Mouse (Mus musculus) cerebellum, adult 8-10 months (tissue): Measurements from ENCODE around the gene Gm8165.
"Not testable (repeated sequence)": the region's sequence is repeated elsewhere in the genome, so short reads cannot be mapped to it uniquely, and the experiment has no call there.

ENCODE experiments used
- DNase-seq: peaks from one replicate; pipeline ENCODE4 v3.0.0; 2022

Gm8165 gene

DNA sequence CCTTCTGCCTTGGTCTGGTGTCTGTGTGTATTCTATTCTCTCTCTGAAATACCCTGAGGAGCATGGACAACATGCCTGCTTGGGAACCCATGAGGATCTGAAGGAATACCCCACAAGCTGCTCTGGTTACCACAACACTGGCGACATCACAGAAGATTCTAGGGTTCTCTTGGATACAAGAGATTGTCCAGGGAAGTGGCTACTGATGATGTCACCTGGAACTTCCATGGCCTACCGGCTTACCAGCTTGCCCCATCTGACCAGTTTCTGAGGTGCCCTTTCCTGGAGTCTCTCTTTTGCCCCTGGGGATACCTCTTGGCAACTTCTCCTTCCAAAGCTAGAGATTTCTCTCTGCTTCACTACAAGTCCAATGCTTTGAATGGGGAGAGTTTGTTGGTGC is at the start of gene Gm8165:
Gene Gm8165 (minus strand): TSS at position 101 of the 400 bp plus-strand sequence.
- DNase-seq: not testable (repeated sequence)

- DNase-seq: not testable (repeated sequence)
Measured at GRCm38 (mm10) chr14:43697621-43698020, 20.6 kb upstream of the Gm8165 start, which contains the start of gene Gm7324. Gene Gm7324, plus strand, starts transcription at chr14:43697828.
